Mouse (Mus musculus) megakaryocyte-erythroid progenitor cell, adult 5-6 weeks (primary cell): Measurements from ENCODE around the gene Ssh1. TPM values are rescaled to one million over a fixed set of nuclear protein-coding genes. Genes with fewer than 3 reads are reported as not detected.

Experiments
- ATAC-seq: replicated peaks from 2 replicates; pipeline ENCODE4 v1.8.0; 2016; ENCODE audit warnings: mild to moderate bottlenecking, inconsistent platforms; ENCODE audit not compliant: severe bottlenecking, poor library complexity, low FRiP score, low TSS enrichment
- total RNA-seq, 2 experiments: library from RNA; stranded (forward) in 1 of 2; stranded (reverse) in 1 of 2; fragments of 200-1000, 215-1000 nt in 1 of 2; fragments of >200 nt in 1 of 2; fragmentation: Nextera tagmentation in 1 of 2; gene quantifications; 2 replicates each; pipeline ENCODE4 v1.2.3; 2014 to 2017

The Ssh1 gene
- total RNA-seq, 2 experiments from 2014 or later = 5.1 to 20.6 TPM

DNA sequence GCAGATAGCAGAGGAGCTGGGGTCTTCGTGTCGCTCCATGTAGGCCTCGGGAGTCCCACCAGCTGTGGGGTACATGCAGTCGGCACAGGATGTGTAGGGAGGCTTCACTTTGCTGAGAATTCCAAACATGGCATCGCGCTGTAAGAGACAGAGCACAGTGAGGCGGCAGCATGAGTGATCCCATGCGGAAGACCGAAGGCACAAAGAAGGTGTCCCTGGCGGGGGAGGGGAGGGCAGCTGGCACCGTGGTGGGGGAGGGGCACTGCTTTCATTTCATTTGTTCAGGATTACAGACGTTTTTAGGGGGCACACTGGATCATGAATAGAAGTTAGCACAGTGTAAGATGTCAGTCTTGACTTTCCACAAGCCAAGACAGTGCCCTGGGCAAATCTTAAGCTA lies 50.4 kb downstream of the Ssh1 start:
- ATAC-seq = no peak

- peak; percentile 33; the same call in 1 of the 2 replicates for ATAC-seq
Observed at GRCm38 (mm10) chr5:113942580-113942979, 51.1 kb downstream of the Ssh1 start.

- ATAC-seq = no peak
Observed at GRCm38 (mm10) chr5:113939263-113939900, 54.3 kb downstream of the Ssh1 start.

DNA sequence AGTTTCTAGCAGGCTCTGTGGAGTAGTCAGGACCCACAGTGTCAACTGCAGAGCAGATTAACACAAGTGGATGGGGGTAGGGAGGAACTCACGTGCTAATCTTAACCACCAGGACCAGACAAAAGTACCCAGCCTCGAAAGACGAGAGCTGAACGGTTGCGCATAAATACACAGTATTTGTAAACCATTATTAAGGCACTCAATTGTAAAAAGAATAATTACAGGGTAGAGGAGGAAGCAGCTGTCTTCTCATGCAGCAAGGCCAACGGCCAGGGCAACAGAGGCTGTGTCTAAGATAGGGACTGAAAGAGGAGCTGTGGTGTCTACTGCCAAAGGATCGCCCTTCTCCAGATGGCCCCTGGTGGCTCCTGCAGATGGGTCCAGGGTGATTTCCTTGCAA lies 56.0 kb downstream of the Ssh1 start:
- peak; percentile 76 for ATAC-seq

DNA sequence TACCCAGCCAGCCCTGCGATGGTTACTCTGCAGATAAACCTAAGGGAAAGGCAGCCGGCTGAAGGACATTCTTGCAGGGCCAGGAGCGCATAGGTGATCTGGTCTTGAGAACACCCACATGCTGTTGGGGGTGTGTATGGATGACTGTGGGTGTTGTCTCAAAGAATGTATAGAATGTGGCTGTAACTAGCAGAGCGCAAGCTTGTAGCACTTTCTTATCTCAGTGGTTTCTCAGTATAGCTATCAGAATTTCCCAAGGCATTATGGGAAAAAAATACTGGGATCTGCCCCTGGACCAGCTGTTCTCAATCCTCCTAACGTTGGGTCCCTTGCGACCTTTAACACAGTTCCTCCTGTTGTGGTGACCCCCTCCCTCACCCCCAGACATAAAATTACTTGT lies 59.8 kb downstream of the Ssh1 start:
- 0 out of 2 replicates have a peak, but pooled peaks have one; percentile 13 for ATAC-seq

DNA sequence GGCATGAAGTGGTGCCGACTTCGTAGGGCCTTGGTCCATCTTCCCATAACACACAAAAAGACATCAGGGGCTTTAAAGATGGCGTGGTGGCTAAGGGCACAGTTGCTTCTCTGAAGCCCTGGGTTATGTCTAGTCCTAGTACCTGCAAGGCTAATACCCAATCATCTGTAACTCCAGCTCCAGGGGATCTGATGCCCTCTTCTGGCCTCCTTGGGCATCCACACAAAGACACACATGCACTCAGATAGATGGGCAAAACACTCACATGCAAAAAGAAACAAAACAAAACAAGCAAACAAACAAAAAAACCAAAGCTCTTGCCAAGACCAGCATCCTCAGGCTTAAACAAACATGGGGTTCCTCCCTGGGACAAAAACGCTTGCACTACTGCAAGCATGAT lies 60.2 kb downstream of the Ssh1 start:
- ATAC-seq = no peak

GRCm38 (mm10) chr5:113932310-113932709 lies 61.4 kb downstream of the Ssh1 start:
- ATAC-seq = no peak

DNA sequence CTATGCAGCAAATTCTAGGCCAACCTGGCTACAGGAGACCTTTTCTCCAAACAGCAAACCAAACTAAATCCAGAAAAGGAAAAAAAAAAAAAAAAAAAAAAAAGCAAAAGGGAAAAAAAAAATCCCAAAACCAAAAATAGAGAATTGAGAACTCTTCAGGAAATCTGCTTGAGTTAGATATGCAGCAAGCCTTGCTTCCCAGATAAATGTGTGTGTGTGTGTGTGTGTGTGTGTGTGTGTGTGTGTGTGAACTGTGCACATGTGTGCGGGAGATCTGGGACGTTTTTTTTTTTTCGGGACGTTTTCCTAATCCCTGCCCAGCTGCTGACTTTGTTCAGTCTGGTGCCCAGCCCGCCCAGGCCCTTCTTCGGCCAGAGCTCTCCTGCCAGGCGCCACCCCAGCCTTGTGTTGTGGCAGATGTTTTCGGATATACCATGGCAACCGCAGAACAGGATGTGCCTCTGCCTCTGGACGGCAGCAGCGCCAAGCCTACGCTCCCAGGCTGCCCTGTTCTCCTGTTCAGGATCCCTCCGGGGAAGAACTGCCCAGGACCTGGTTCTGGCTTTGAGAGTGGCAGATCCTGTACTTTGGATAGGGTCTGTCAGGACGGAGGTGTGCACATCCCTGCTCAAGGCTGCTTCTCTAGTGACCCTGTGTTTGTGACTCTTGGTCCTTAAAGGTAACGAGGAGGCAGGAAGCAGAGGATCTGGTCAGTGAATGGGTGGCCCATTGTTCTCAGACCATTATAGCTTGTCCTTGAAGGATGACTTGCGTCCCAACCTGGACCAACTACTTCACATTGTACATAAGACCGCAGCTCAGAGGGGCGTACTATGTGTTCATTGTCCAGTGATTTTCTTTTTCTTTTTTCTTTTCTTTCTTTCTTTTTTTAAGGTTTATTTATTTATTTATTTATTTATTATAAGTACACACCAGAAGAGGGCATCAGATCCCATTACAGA lies 62.8 kb downstream of the Ssh1 start:
- peak; percentile 67 for ATAC-seq

- no peak for ATAC-seq
Observed at GRCm38 (mm10) chr5:113929950-113930647, 63.6 kb downstream of the Ssh1 start.

GRCm38 (mm10) chr5:113929526-113929925 lies 64.2 kb downstream of the Ssh1 start:
- ATAC-seq = no peak

- ATAC-seq = peak; percentile 85
Observed at GRCm38 (mm10) chr5:113924608-113925007, 69.1 kb downstream of the Ssh1 start.

- no peak for ATAC-seq
Observed at GRCm38 (mm10) chr5:113921310-113922166, 72.2 kb downstream of the Ssh1 start.

DNA sequence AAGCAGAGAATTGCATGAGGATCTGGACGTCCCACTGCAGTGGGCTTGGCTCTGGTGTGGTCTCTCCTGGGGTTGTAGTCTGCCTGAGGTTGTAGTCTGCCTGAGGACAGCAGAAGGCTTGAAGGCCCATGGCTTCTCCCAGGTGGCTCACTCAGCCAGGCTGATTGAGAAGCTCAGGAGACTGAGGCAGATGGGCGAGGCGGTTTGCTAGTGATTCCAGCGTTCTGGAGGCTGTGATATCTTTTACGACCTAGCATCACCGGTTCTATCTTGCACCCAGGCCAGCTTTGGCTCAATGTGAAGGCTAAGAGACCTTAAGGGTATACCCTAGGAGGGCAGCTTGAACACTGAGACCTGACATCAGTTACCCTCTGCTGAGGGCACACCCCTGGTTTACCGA lies 74.6 kb downstream of the Ssh1 start:
- ATAC-seq = peak; percentile 56; the same call in 1 of the 2 replicates

DNA sequence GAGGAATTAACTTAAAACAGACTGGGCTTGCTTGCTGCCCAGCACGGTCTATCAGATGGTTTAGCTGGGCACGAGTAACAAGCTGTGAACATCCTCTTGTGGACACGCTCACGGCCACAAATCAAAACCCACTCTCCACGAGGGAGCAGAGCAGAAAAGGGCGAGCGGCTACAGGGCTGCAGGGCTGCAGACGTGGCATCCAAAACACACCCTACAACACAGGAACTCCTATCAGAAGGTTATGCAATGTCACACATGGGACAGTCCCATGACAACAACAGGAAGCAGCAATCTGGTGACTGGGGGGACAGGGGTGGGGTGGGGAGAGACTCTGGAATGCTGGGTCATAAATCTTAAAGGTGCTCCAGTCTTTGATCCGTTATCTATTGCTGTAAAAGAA lies 75.0 kb downstream of the Ssh1 start:
- ATAC-seq = 0 out of 2 replicates have a peak, but pooled peaks have one; percentile 15

GRCm38 (mm10) chr5:113910705-113911104 lies 83.0 kb downstream of the Ssh1 start:
- no peak for ATAC-seq

GRCm38 (mm10) chr5:113910065-113910701 lies 83.5 kb downstream of the Ssh1 start:
- no peak for ATAC-seq

GRCm38 (mm10) chr5:113908592-113909441 lies 84.9 kb downstream of the Ssh1 start, which contains the start of gene Coro1c:
Gene Coro1c, minus strand, starts transcription at chr5:113908758.
- ATAC-seq = peak; percentile 85
